Mouse (Mus musculus): ENCODE measurements around the gene Oog2.
"Not testable (repeated sequence)": the region's sequence is repeated elsewhere in the genome, so short reads cannot be mapped to it uniquely, and the experiment has no call there.

Gene Oog2

DNA sequence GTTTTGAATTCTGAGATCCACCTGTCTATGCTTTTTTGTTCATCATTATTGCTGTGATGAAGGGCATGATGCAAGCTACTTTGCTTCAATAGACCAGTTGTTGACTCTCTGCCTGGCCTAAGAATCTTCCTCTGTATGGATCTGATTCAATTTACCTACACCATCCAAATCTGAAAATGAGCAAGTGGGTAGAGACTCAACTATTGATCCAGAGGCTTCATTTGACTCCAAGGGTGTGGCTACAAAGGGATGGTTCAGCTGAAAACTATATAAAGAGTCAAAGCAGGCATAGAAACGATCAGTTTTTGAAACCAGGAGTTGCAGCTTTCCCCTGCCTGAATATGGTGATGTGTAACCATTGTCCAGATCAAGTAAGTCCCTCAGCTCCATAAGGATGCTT, at the start of gene Oog2:
Gene Oog2 (plus strand): TSS at position 301 of the 400 bp plus-strand sequence.
- DNase-seq (ENCODE audit: low spot score in 2 of 2) = no peak

DNA sequence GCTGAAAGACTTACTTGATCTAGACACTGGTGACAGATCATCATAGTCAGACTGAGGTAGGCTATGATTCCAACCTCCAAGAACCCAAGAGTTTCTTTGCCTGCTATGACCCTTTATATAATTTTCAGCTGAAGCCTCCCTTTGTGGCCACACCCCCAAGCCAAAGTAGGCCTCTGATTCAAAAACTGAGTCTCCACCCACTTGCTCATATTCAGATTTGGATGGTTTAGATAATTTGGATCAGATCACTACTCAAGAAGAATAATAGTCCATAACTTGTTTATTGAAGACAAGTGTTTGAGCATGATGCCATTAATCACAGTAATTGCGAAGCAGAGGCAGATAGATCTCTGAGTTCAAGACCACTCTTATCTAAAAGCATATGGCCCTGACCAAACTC, 28.0 kb upstream of the Oog2 start, which contains the start of gene Oog3:
Gene Oog3 (minus strand): TSS at position 101 of the 400 bp plus-strand sequence.
- no peak for DNase-seq (ENCODE audit: low spot score in 2 of 2)

DNA sequence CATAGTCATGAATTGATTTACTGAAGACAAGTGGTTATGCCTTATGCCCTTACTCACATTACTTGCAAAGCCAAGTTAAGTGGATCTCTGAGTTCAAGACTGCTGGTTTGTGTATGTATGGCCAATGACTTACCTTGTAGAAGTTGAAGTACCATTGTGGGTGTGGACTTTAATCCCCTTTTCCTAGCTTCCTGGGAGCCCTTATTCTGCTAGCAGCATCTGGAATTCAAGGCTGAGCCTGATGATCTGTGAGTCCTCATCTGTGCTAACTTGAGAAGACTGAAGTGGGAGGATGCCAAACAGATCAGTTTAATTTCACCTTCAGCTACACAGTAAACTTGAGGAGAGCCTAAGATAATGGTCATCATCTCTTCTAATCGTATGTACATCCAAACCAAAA, 22.7 kb downstream of the Oog2 start, which contains the start of gene C87977:
Gene C87977 (minus strand): TSS at position 101 of the 400 bp plus-strand sequence.
- DNase-seq (ENCODE audit: low spot score in 2 of 2) = not testable (repeated sequence)

Measured in frontal cortex, postnatal 25 days (tissue).